Mouse (Mus musculus) kidney, embryonic 16.5 days (tissue): Measurements from ENCODE around the gene Gm10337. TPM values are rescaled to one million over a fixed set of nuclear protein-coding genes. Genes with fewer than 3 reads are reported as not detected.

Experiments
- ATAC-seq: fragments of 200-750 bp; cut with Nextera tagmentation; 2 replicates; pipeline ENCODE4 v1.8.0; 2017; ENCODE audit warnings: moderate TSS enrichment; ENCODE audit not compliant: low FRiP score, low TSS enrichment
- H3K27ac ChIP-seq: fragments of 300-500 bp; sonication (generic); 2 replicates; pipeline ENCODE4 v1.5.1; 2014; ENCODE audit warnings: low read length
- H3K27me3 ChIP-seq: fragments of 300-500 bp; sonication (generic); 2 replicates; pipeline ENCODE4 v1.6.1; 2014; ENCODE audit warnings: low read length, control low read depth, mixed read lengths; ENCODE audit not compliant: insufficient read depth
- H3K36me3 ChIP-seq: fragments of 300-500 bp; sonication (generic); 2 replicates; pipeline ENCODE4 v1.6.1; 2014; ENCODE audit warnings: low read length, control low read depth, mixed read lengths; ENCODE audit not compliant: insufficient read depth
- H3K4me1 ChIP-seq: fragments of 300-500 bp; sonication (generic); 2 replicates; pipeline ENCODE4 v1.6.1; 2014; ENCODE audit warnings: low read length, control low read depth, mixed read lengths; ENCODE audit not compliant: insufficient read depth
- H3K4me2 ChIP-seq: fragments of 300-500 bp; sonication (generic); replicated peaks from 2 replicates; pipeline ENCODE4 v1.6.1; 2014; ENCODE audit warnings: low read depth, low read length
- H3K4me3 ChIP-seq: fragments of 300-500 bp; sonication (generic); 2 replicates; pipeline ENCODE4 v1.5.1; 2014; ENCODE audit warnings: mild to moderate bottlenecking, low read length
- H3K9ac ChIP-seq: fragments of 300-500 bp; sonication (generic); replicated peaks from 2 replicates; pipeline ENCODE4 v1.6.1; 2014; ENCODE audit warnings: low read length
- H3K9me3 ChIP-seq: fragments of 300-500 bp; sonication (generic); 2 replicates; pipeline ENCODE4 v1.6.1; 2016; ENCODE audit warnings: low read length, control low read depth
- WGBS: fragments of 180-500 bp; shearing (Covaris S2); extraction: QIAGEN DNeasy Blood & Tissue Kit; methylation state at CpG from one replicate; pipeline ENCODE4 v1.1.7; 2014; 5-methylcytosine and 5-hydroxymethylcytosine counted together
- polyA plus RNA-seq: library from polyadenylated mRNA; unstranded; fragments of >200 nt; fragmentation: Nextera tagmentation; extraction: Ambion mirVana; gene quantifications from 2 replicates; pipeline ENCODE4 v1.2.1, GENCODE M21; 2015

The Gm10337 gene
- polyA plus RNA-seq, 1 experiment from 2014 or later, result 6.7 TPM

DNA sequence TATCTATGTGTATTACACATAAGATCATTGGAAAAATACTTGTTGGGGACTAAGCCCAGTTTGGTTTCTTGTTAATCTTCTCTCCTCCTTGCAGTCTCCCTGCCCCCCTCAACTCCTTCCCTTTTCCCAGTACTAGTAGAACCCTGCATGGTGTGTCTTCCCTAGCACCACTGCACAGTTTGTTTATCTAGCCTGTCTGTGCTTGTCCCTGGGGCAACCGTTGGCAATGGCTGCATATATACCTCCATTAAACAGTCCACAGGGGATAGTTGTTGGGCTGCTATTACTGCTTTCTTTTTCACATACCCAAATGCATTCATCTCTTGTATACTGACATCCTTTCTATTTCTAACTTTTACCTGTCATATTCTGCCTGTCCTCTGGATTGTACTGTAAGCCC is 15.9 kb upstream of the Gm10337 start:
- WGBS, result 68% methylated on average over 1 of the region's 1 CpGs
- Histone ChIP-seq H3K9me3 (no peaks in the 10 kb centered on the region), H3K27me3 (no peaks in the 10 kb centered on the region), H3K4me3 (no peak overlapping the region), H3K36me3 (peaks cover 65% of the 10 kb centered on the region), H3K27ac (no peak overlapping the region), H3K4me1 (no peaks in the 10 kb centered on the region), H3K4me2 (no peak overlapping the region), H3K9ac (no peak overlapping the region)
- no peak for ATAC-seq

GRCm38 (mm10) chr15:102498322-102498721 is 5.2 kb upstream of the Gm10337 start:
- H3K27me3 ChIP-seq, result no peaks in the 10 kb centered on the region
- peaks cover 79% of the 10 kb centered on the region for H3K36me3 ChIP-seq
- 90% methylated on average over 3 of the region's 3 CpGs for WGBS
- H3K9ac ChIP-seq, result no peak overlapping the region
- no peak for ATAC-seq
- no peak overlapping the region for H3K4me2 ChIP-seq
- no peaks in the 10 kb centered on the region for H3K9me3 ChIP-seq
- H3K4me1 ChIP-seq, result peaks cover 7% of the 10 kb centered on the region
- H3K27ac ChIP-seq, result no peak overlapping the region
- H3K4me3 ChIP-seq, result no peak overlapping the region

- no peak for ATAC-seq
- peaks cover 7% of the 10 kb centered on the region for H3K4me1 ChIP-seq
- 69% methylated on average over 3 of the region's 3 CpGs for WGBS
Measured at GRCm38 (mm10) chr15:102499370-102499769, 4.2 kb upstream of the Gm10337 start.

GRCm38 (mm10) chr15:102499851-102500250 is 3.7 kb upstream of the Gm10337 start:
- Histone ChIP-seq H3K9ac (no peak overlapping the region), H3K27ac (no peak overlapping the region), H3K4me1 (peaks cover 7% of the 10 kb centered on the region), H3K4me2 (no peak overlapping the region), H3K9me3 (no peaks in the 10 kb centered on the region), H3K36me3 (peaks cover 80% of the 10 kb centered on the region), H3K4me3 (no peak overlapping the region), H3K27me3 (no peaks in the 10 kb centered on the region)
- ATAC-seq, result no peak
- WGBS, result 91% methylated on average over 6 of the region's 6 CpGs

More at GRCm38 (mm10) chr15:102499370-102499769, 4.2 kb upstream of the Gm10337 start:
- peaks cover 81% of the 10 kb centered on the region for H3K36me3 ChIP-seq
- no peak overlapping the region for H3K27ac ChIP-seq
- H3K9ac ChIP-seq, result no peak overlapping the region
- H3K27me3 ChIP-seq, result no peaks in the 10 kb centered on the region
- H3K4me2 ChIP-seq, result no peak overlapping the region
- no peaks in the 10 kb centered on the region for H3K9me3 ChIP-seq
- H3K4me3 ChIP-seq, result no peak overlapping the region

- ATAC-seq, result no peak
- H3K4me3 ChIP-seq, result no peak overlapping the region
- peaks cover 80% of the 10 kb centered on the region for H3K36me3 ChIP-seq
- 84% methylated on average over 5 of the region's 5 CpGs for WGBS
- H3K27me3 ChIP-seq, result no peaks in the 10 kb centered on the region
- no peak overlapping the region for H3K4me2 ChIP-seq
- H3K4me1 ChIP-seq, result peaks cover 14% of the 10 kb centered on the region
- H3K9ac ChIP-seq, result no peak overlapping the region
- no peak overlapping the region for H3K27ac ChIP-seq
- H3K9me3 ChIP-seq, result no peaks in the 10 kb centered on the region
Measured at GRCm38 (mm10) chr15:102500479-102500878, 3.0 kb upstream of the Gm10337 start.

DNA sequence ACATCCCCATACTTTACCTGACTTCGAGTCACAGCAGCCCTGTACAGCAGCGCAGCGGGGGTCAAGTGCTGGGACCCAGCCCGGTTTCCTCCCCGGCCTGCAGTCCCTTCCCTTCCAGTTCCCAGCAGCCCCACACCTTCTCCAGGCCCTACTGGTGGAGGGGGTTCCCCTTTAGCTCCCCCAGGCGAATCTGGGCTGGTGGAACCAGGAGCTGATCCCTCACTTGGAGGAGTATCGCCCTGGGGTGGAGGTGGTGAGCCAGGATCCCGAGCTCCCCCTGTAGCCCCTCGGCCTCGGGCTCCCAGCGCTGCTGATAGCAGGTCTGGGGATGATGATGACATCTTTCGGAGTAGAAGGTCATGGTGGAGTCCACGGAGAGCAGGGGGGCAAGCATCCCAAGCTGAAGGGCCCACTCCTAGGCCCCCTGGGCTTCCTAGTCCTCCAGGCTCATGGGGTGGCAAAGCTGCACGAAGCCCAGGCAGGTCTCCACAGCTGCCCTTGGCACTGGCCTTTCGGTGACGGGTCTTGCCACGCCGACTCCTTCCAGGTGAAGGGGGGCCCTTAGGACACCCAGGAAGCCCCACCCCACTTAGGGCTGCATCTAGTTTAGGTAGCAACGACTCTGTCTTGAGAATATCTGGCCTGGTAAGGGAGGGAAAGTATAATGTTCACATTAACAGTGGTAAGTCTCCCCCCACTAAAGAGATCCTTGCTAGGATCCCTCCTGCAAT is 2.3 kb upstream of the Gm10337 start:
- Histone ChIP-seq H3K4me3 (no peak overlapping the region), H3K27ac (no peak overlapping the region), H3K9ac (no peak overlapping the region), H3K4me1 (peaks cover 21% of the 10 kb centered on the region), H3K36me3 (peaks cover 80% of the 10 kb centered on the region), H3K9me3 (no peaks in the 10 kb centered on the region), H3K4me2 (no peak overlapping the region), H3K27me3 (no peaks in the 10 kb centered on the region)
- ATAC-seq, result no peak
- 84% methylated on average over 19 of the region's 19 CpGs for WGBS

DNA sequence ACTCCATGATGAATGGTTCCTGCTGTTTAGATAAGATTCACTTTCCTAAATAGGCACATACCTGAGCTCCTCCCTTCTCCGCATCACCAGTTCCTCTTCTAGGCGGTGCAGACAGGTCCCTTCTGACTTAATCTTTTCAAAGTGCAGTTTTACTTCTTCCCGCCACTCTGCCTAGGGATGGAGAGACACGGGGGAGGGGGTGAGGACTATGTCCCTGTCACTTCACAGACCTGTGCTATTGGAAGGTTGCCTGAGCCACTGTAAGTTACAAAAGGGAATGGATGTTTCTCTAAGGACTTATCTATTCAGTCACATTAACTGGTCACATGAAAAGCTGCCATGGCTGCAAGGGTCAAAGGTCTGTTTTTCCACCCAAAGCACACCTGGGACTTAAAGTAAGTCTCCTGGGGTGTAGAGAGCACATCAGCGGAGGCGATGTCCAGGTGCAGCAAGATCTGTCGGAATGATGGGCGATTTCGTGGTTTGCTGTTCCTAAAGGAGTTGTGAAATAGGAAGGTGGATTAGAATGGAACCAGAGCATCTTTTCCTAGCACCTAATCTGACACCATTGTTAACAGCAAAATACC is 1.2 kb upstream of the Gm10337 start:
- Histone ChIP-seq H3K9me3 (no peaks in the 10 kb centered on the region), H3K4me1 (peaks cover 28% of the 10 kb centered on the region), H3K27ac (no peak overlapping the region), H3K27me3 (no peaks in the 10 kb centered on the region), H3K36me3 (peaks cover 71% of the 10 kb centered on the region), H3K4me2 (no peak overlapping the region), H3K4me3 (no peak overlapping the region), H3K9ac (no peak overlapping the region)
- ATAC-seq, result no peak; the same call in 1 of the 2 replicates
- 63% methylated on average over 9 of the region's 9 CpGs for WGBS

- ATAC-seq, result no peak
Measured at GRCm38 (mm10) chr15:102503924-102504782, 631 bp downstream of the Gm10337 start.

GRCm38 (mm10) chr15:102505073-102505769 is 1.7 kb downstream of the Gm10337 start:
- WGBS, result 72% methylated on average over 12 of the region's 12 CpGs

More at GRCm38 (mm10) chr15:102503924-102504782, 631 bp downstream of the Gm10337 start:
- H3K9ac ChIP-seq, result no peak overlapping the region
- H3K27me3 ChIP-seq, result no peaks in the 10 kb centered on the region
- no peaks in the 10 kb centered on the region for H3K9me3 ChIP-seq
- H3K4me1 ChIP-seq, result peaks cover 28% of the 10 kb centered on the region
- H3K36me3 ChIP-seq, result peaks cover 58% of the 10 kb centered on the region
- WGBS, result 91% methylated on average over 9 of the region's 9 CpGs
- no peak overlapping the region for H3K4me2 ChIP-seq
- no peak overlapping the region for H3K4me3 ChIP-seq
- H3K27ac ChIP-seq, result no peak overlapping the region

More at GRCm38 (mm10) chr15:102505073-102505769, 1.7 kb downstream of the Gm10337 start:
- no peak overlapping the region for H3K4me2 ChIP-seq
- H3K27me3 ChIP-seq, result no peaks in the 10 kb centered on the region
- H3K4me3 ChIP-seq, result no peak overlapping the region
- no peak for ATAC-seq
- no peak overlapping the region for H3K9ac ChIP-seq
- H3K27ac ChIP-seq, result no peak overlapping the region
- peaks cover 37% of the 10 kb centered on the region for H3K4me1 ChIP-seq
- H3K36me3 ChIP-seq, result peaks cover 49% of the 10 kb centered on the region
- H3K9me3 ChIP-seq, result no peaks in the 10 kb centered on the region
